Mouse (Mus musculus): ENCODE measurements around the gene Ppm1e.

Gene Ppm1e

GRCm38 (mm10) chr11:87358331-87359261 is at the start of gene Ppm1e:
Ppm1e (minus strand) TSS chr11:87359023.
- peak; percentile 65 to 71 for DNase-seq (ENCODE audit: low spot score in 2 of 2)

GRCm38 (mm10) chr11:87404876-87405275 is 46.1 kb upstream of the Ppm1e start, which contains the start of the genes Rad51c and Tex14:
Rad51c (minus strand) TSS chr11:87404954.
Tex14 (plus strand) TSS chr11:87405065.
- peak in 1 of 2 experiments; percentile 24 for DNase-seq (ENCODE audit: low spot score in 2 of 2)

- DNase-seq (ENCODE audit: low spot score in 2 of 2), result peak; percentile 93 to 96
Observed at GRCm38 (mm10) chr11:87404111-87404853, 45.5 kb upstream of the Ppm1e start.

GRCm38 (mm10) chr11:87398402-87398801 is 39.6 kb upstream of the Ppm1e start:
- no peak for DNase-seq (ENCODE audit: low spot score in 2 of 2)

- no peak for DNase-seq (ENCODE audit: low spot score in 2 of 2)
Observed at GRCm38 (mm10) chr11:87393855-87394254, 35.0 kb upstream of the Ppm1e start.

- no peak for DNase-seq (ENCODE audit: low spot score in 2 of 2)
Observed at GRCm38 (mm10) chr11:87385676-87386075, 26.9 kb upstream of the Ppm1e start.

GRCm38 (mm10) chr11:87384551-87384950 is 25.7 kb upstream of the Ppm1e start:
- no peak for DNase-seq (ENCODE audit: low spot score in 2 of 2)

GRCm38 (mm10) chr11:87367865-87368580 is 9.2 kb upstream of the Ppm1e start:
- no peak for DNase-seq (ENCODE audit: low spot score in 2 of 2)

- DNase-seq (ENCODE audit: low spot score in 2 of 2), result peak in 1 of 2 experiments; percentile 23
Observed at GRCm38 (mm10) chr11:87367061-87367460, 8.2 kb upstream of the Ppm1e start.

- no peak for DNase-seq (ENCODE audit: low spot score in 2 of 2)
Observed at GRCm38 (mm10) chr11:87365120-87365519, 6.3 kb upstream of the Ppm1e start.

- no peak for DNase-seq (ENCODE audit: low spot score in 2 of 2)
Observed at GRCm38 (mm10) chr11:87359262-87359612, 414 bp upstream of the Ppm1e start.

- DNase-seq (ENCODE audit: low spot score in 2 of 2), result no peak
Observed at GRCm38 (mm10) chr11:87357317-87358300, 1.2 kb downstream of the Ppm1e start.

GRCm38 (mm10) chr11:87354861-87355260 is 4.0 kb downstream of the Ppm1e start:
- peak in 1 of 2 experiments; percentile 26 for DNase-seq (ENCODE audit: low spot score in 2 of 2)

GRCm38 (mm10) chr11:87353646-87354170 is 5.1 kb downstream of the Ppm1e start:
- peak in 1 of 2 experiments; percentile 14 for DNase-seq (ENCODE audit: low spot score in 2 of 2)

- DNase-seq (ENCODE audit: low spot score in 2 of 2), result no peak
Observed at GRCm38 (mm10) chr11:87326381-87326780, 32.4 kb downstream of the Ppm1e start.

- DNase-seq (ENCODE audit: low spot score in 2 of 2), result no peak
Observed at GRCm38 (mm10) chr11:87322558-87322957, 36.3 kb downstream of the Ppm1e start.

- DNase-seq (ENCODE audit: low spot score in 2 of 2), result no peak
Observed at GRCm38 (mm10) chr11:87320007-87320406, 38.8 kb downstream of the Ppm1e start.

GRCm38 (mm10) chr11:87318956-87319708 is 39.7 kb downstream of the Ppm1e start:
- no peak for DNase-seq (ENCODE audit: low spot score in 2 of 2)

GRCm38 (mm10) chr11:87313533-87313932 is 45.3 kb downstream of the Ppm1e start:
- no peak for DNase-seq (ENCODE audit: low spot score in 2 of 2)

- no peak for DNase-seq (ENCODE audit: low spot score in 2 of 2)
Observed at GRCm38 (mm10) chr11:87310309-87310708, 48.5 kb downstream of the Ppm1e start.
